Mouse (Mus musculus): Measurements from ENCODE around the gene Hacd2. TPM values are rescaled to one million over a fixed set of nuclear protein-coding genes. Genes with fewer than 3 reads are reported as not detected.
A peak's percentile ranks its signal among the peaks of the same experiment; 100 is the strongest.

Gene Hacd2
- polyA plus RNA-seq, 1 experiment, result 70.8 TPM

DNA sequence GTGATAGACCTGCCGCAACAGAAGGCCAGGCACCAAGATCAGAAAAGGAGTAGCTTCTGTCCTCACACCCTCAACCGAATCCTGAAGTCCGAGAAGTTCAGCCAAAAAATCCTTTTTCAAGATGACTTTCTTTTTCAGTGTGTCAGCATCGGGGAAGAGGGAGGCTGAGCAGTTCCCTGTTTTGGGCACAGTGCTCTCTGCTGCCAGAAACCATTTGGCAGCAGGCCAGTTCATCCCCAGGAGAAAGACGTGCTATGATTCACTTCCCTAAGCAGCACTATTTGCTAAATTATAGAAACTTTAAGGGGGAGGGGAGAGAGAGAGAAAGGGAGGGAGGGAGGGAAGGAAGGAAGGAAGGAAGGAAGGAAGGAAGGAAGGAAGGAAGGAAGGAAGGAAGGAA, 26.1 kb upstream of the Hacd2 start:
- Histone ChIP-seq H3K4me3 (ENCODE audit: insufficient read depth, low read depth, low read length) (no peak overlapping the region), H3K36me3 (ENCODE audit: control insufficient read depth, insufficient read depth, low read length) (no peaks in the 10 kb centered on the region), H3K4me1 (ENCODE audit: control insufficient read depth, insufficient read depth, low read length) (peaks cover 18% of the 10 kb centered on the region), H3K27me3 (replicated peaks; ENCODE audit: control insufficient read depth, insufficient read depth, low read length) (no peaks in the 10 kb centered on the region), H3K27ac (ENCODE audit: insufficient read depth, low read depth, low read length) (peak overlapping the region; percentile 80)
- 27% methylated on average over 5 of the region's 5 CpGs for WGBS
- TF ChIP-seq POLR2A (IDR thresholded peaks at IDR 0.05; ENCODE audit: low read depth, low read length) (no peak), CTCF (conservative IDR thresholded peaks at IDR 0.05; ENCODE audit: insufficient read depth, insufficient read length, low read depth, low read length) (no peak)
- peak; percentile 87 for DNase-seq

DNA sequence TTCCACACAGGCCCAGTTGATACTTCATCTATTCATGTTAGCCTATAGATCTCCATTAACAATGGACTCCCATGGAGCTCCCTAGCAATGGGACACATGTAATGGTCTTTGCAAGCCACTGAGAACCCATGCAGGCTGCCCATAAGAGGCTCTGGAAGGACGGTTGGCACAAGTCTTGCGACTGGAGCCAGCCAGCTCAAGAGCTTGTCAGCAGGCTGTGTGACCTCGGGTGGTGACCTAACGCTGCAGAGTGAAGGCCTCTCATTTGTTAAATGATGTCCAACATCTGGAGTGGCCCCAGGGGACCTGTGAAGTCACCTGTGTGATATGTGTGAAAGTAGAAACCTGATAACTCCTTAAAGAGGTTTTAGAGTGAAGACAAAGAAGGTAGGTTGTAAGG, 25.2 kb upstream of the Hacd2 start:
- no peak for DNase-seq
- no peak overlapping the region for H3K4me3 ChIP-seq (ENCODE audit: insufficient read depth, low read depth, low read length)
- H3K27ac ChIP-seq (ENCODE audit: insufficient read depth, low read depth, low read length), result no peak overlapping the region
- 69% methylated on average over 4 of the region's 4 CpGs for WGBS
- H3K36me3 ChIP-seq (ENCODE audit: control insufficient read depth, insufficient read depth, low read length), result no peaks in the 10 kb centered on the region
- TF ChIP-seq POLR2A (IDR thresholded peaks at IDR 0.05; ENCODE audit: low read depth, low read length), result no peak
- no peak for TF ChIP-seq CTCF (conservative IDR thresholded peaks at IDR 0.05; ENCODE audit: insufficient read depth, insufficient read length, low read depth, low read length)
- H3K4me1 ChIP-seq (ENCODE audit: control insufficient read depth, insufficient read depth, low read length), result peaks cover 18% of the 10 kb centered on the region
- no peaks in the 10 kb centered on the region for H3K27me3 ChIP-seq (replicated peaks; ENCODE audit: control insufficient read depth, insufficient read depth, low read length)

- H3K4me3 ChIP-seq (ENCODE audit: insufficient read depth, low read depth, low read length), result no peak overlapping the region
- peaks cover 18% of the 10 kb centered on the region for H3K4me1 ChIP-seq (ENCODE audit: control insufficient read depth, insufficient read depth, low read length)
- 77% methylated on average over 10 of the region's 10 CpGs for WGBS
- TF ChIP-seq POLR2A (IDR thresholded peaks at IDR 0.05; ENCODE audit: low read depth, low read length) (no peak), CTCF (conservative IDR thresholded peaks at IDR 0.05; ENCODE audit: insufficient read depth, insufficient read length, low read depth, low read length) (no peak)
- no peak for DNase-seq
- no peaks in the 10 kb centered on the region for H3K36me3 ChIP-seq (ENCODE audit: control insufficient read depth, insufficient read depth, low read length)
- no peak overlapping the region for H3K27ac ChIP-seq (ENCODE audit: insufficient read depth, low read depth, low read length)
- H3K27me3 ChIP-seq (replicated peaks; ENCODE audit: control insufficient read depth, insufficient read depth, low read length), result no peaks in the 10 kb centered on the region
Measured at GRCm38 (mm10) chr16:34997576-34997975, 24.7 kb upstream of the Hacd2 start.

DNA sequence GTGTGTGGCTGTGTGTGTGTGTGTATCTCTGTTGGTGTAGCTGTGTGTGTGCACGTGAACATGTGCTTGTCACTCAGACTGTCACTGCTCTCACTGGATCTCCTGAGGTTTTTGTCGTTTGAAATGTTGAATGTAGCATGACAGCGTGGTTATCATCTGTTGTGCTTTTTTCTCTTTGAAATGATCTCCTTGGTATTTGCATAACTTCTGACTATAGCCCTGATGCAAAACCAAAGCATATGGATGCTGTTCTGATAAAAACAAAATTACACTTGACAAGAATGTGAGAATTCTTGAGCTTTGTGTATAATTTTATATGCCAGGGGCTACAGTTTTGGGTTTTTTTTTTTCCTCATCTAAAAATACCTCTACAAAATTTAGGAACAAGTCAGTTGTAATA, 23.2 kb upstream of the Hacd2 start:
- peaks cover 25% of the 10 kb centered on the region for H3K4me1 ChIP-seq (ENCODE audit: control insufficient read depth, insufficient read depth, low read length)
- no peak for TF ChIP-seq POLR2A (IDR thresholded peaks at IDR 0.05; ENCODE audit: low read depth, low read length)
- TF ChIP-seq CTCF (conservative IDR thresholded peaks at IDR 0.05; ENCODE audit: insufficient read depth, insufficient read length, low read depth, low read length), result no peak
- no peak overlapping the region for H3K27ac ChIP-seq (ENCODE audit: insufficient read depth, low read depth, low read length)
- H3K36me3 ChIP-seq (ENCODE audit: control insufficient read depth, insufficient read depth, low read length), result no peaks in the 10 kb centered on the region
- H3K27me3 ChIP-seq (replicated peaks; ENCODE audit: control insufficient read depth, insufficient read depth, low read length), result no peaks in the 10 kb centered on the region
- WGBS, result 89% methylated on average over 3 of the region's 3 CpGs
- H3K4me3 ChIP-seq (ENCODE audit: insufficient read depth, low read depth, low read length), result no peak overlapping the region
- no peak for DNase-seq

DNA sequence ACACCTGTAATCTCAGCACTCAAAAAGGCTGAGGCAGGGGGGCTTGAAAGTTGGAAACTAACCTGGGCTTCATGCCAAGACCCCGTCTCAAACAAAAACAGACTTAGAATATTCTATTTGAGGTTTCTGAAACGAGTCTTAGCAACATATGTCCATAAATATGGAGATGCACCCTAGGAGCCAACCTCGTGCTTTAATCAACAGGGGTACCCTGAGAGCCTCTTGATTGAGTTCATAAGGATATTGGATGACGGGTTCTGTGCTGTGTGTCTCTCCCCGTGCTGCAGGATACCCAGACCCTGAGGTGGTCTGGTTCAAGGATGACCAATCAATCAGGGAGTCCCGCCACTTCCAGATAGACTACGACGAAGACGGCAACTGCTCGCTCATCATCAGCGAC, 22.2 kb upstream of the Hacd2 start:
- Histone ChIP-seq H3K27me3 (replicated peaks; ENCODE audit: control insufficient read depth, insufficient read depth, low read length) (no peaks in the 10 kb centered on the region), H3K4me1 (ENCODE audit: control insufficient read depth, insufficient read depth, low read length) (peaks cover 20% of the 10 kb centered on the region), H3K27ac (ENCODE audit: insufficient read depth, low read depth, low read length) (no peak overlapping the region), H3K4me3 (ENCODE audit: insufficient read depth, low read depth, low read length) (no peak overlapping the region), H3K36me3 (ENCODE audit: control insufficient read depth, insufficient read depth, low read length) (no peaks in the 10 kb centered on the region)
- no peak for TF ChIP-seq POLR2A (IDR thresholded peaks at IDR 0.05; ENCODE audit: low read depth, low read length)
- no peak for TF ChIP-seq CTCF (conservative IDR thresholded peaks at IDR 0.05; ENCODE audit: insufficient read depth, insufficient read length, low read depth, low read length)
- no peak for DNase-seq
- 69% methylated on average over 11 of the region's 11 CpGs for WGBS

DNA sequence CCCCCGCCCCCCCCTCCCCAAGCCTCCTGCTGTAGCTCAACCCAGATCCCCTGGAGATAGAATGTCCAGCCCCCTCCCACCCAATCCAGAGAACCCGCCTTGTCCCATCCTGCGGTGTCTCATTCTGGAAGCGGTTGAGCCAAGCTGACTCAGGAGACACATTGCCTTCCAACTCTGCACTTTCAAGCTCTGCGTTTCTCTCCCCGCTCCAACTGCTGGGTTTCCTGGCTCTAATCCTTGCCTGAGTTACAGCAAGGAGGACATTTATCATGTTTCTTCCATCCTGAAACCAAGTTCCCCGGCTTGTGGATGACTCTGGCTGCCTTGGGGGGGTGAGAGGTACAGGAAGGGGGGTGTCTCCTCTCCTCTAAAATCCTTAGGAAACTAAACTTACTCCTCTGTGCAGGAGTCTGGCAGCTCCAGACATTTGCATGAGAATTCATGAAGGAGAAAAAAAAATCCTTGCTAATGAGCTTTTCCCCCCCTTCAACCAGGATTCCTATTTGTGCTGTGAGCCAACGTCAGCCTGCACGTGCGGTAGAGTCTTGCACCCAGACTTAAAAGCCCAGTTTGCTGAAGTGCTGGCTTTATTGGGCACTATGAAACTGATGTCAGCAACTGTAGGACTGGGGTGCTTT, 21.2 kb upstream of the Hacd2 start:
- Histone ChIP-seq H3K27me3 (replicated peaks; ENCODE audit: control insufficient read depth, insufficient read depth, low read length) (no peaks in the 10 kb centered on the region), H3K4me1 (ENCODE audit: control insufficient read depth, insufficient read depth, low read length) (peaks cover 18% of the 10 kb centered on the region; the same call in 1 of the 2 replicates), H3K27ac (ENCODE audit: insufficient read depth, low read depth, low read length) (no peak overlapping the region), H3K4me3 (ENCODE audit: insufficient read depth, low read depth, low read length) (no peak overlapping the region), H3K36me3 (ENCODE audit: control insufficient read depth, insufficient read depth, low read length) (no peaks in the 10 kb centered on the region)
- TF ChIP-seq POLR2A (IDR thresholded peaks at IDR 0.05; ENCODE audit: low read depth, low read length), result no peak
- no peak for TF ChIP-seq CTCF (conservative IDR thresholded peaks at IDR 0.05; ENCODE audit: insufficient read depth, insufficient read length, low read depth, low read length)
- 25% methylated on average over 10 of the region's 10 CpGs for WGBS
- DNase-seq, result no peak

DNA sequence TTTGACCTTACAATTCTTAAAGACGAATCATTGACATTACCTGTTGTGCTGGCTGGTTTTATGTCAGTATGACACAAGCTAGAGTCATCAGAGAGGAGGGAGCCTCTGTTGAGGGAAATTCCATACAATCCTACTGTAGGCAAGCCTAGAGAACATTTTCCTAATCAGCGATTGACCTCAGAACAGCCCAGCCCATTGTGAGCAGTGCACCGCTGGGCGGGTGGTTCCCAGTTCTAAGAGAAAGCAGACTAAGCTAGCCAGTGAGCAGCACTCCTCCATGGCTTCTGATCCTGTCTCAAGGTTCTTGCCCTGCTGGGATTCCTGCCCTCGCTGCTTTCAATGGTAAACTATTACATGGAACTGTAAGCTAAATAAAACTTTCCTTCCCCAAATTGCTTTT, 17.9 kb upstream of the Hacd2 start:
- H3K27me3 ChIP-seq (replicated peaks; ENCODE audit: control insufficient read depth, insufficient read depth, low read length), result no peaks in the 10 kb centered on the region
- H3K36me3 ChIP-seq (ENCODE audit: control insufficient read depth, insufficient read depth, low read length), result no peaks in the 10 kb centered on the region
- TF ChIP-seq POLR2A (IDR thresholded peaks at IDR 0.05; ENCODE audit: low read depth, low read length) (no peak), CTCF (conservative IDR thresholded peaks at IDR 0.05; ENCODE audit: insufficient read depth, insufficient read length, low read depth, low read length) (no peak)
- peak overlapping the region; percentile 92 for H3K27ac ChIP-seq (ENCODE audit: insufficient read depth, low read depth, low read length)
- DNase-seq, result peak; percentile 69
- H3K4me1 ChIP-seq (ENCODE audit: control insufficient read depth, insufficient read depth, low read length), result peaks cover 18% of the 10 kb centered on the region; the same call in 1 of the 2 replicates
- WGBS, result 44% methylated on average over 5 of the region's 5 CpGs
- no peak overlapping the region for H3K4me3 ChIP-seq (ENCODE audit: insufficient read depth, low read depth, low read length)
